Mouse (Mus musculus): ENCODE measurements at regions not wholly inside any gene's neighbourhood (a gene's known extent, or its start where the extent isn't known, plus 50 kb on each side); places are given as distances from the start of the nearest gene placed in this dataset.

GRCm38 (mm10) chr19:32965488-32965887, 208.2 kb downstream of the Pten start:
- TF ChIP-seq POLR2A (IDR thresholded peaks at IDR 0.05; ENCODE audit: borderline replicate concordance, control insufficient read depth, low read depth, low read length) (no peak), CTCF (IDR thresholded peaks at IDR 0.05; ENCODE audit: control insufficient read depth, insufficient read depth, low read length) (no peak)
- Histone ChIP-seq H3K4me3 (replicated peaks; ENCODE audit: control insufficient read depth, low read depth, low read length) (no peak overlapping the region), H3K27ac (ENCODE audit: control insufficient read depth, insufficient read depth, low read depth, low read length, poor library complexity) (no peak overlapping the region), H3K4me1 (ENCODE audit: control insufficient read depth, insufficient read depth, low read length) (peaks cover 4% of the 10 kb centered on the region; the same call in 1 of the 2 replicates)
- WGBS = 73% methylated on average over 2 of the region's 2 CpGs

DNA sequence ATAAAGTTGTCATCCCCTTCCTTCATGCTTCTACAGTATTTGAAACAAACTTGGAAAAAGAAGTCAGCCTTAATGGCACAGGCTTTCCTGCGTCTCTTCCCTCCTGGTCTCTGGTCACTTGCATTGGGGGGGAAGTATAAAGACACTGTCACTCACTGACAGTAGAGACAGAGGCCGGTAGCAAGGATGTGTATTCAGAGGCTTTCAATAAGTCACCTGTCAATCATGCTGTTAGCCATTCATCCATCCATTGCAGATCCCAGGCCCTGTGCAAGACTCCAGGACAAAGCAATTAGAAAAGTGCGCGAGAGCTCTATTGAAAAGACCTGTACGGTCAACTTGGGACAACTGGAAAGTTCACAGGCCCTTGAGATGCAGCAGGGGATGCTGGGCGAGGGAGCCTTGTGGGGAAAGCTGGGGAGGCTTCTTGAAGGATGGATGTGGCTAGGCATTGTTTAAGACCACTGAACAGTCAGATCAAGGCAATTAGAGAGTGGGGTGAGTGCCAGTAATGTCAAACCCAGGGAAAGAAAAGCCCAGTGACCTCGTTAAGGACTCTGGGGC, 212.0 kb downstream of the Pten start:
- TF ChIP-seq POLR2A (IDR thresholded peaks at IDR 0.05; ENCODE audit: borderline replicate concordance, control insufficient read depth, low read depth, low read length) (no peak), CTCF (IDR thresholded peaks at IDR 0.05; ENCODE audit: control insufficient read depth, insufficient read depth, low read length) (no peak)
- Histone ChIP-seq H3K4me3 (replicated peaks; ENCODE audit: control insufficient read depth, low read depth, low read length) (no peak overlapping the region), H3K4me1 (ENCODE audit: control insufficient read depth, insufficient read depth, low read length) (no peaks in the 10 kb centered on the region; the same call in 1 of the 2 replicates), H3K27ac (ENCODE audit: control insufficient read depth, insufficient read depth, low read depth, low read length, poor library complexity) (no peak overlapping the region)
- WGBS = 87% methylated on average over 7 of the region's 7 CpGs

- WGBS = 70% methylated on average over 6 of the region's 6 CpGs
- Histone ChIP-seq H3K4me1 (ENCODE audit: control insufficient read depth, insufficient read depth, low read length) (no peaks in the 10 kb centered on the region), H3K27ac (ENCODE audit: control insufficient read depth, insufficient read depth, low read depth, low read length, poor library complexity) (no peak overlapping the region), H3K4me3 (replicated peaks; ENCODE audit: control insufficient read depth, low read depth, low read length) (no peak overlapping the region)
- no peak for TF ChIP-seq POLR2A (IDR thresholded peaks at IDR 0.05; ENCODE audit: borderline replicate concordance, control insufficient read depth, low read depth, low read length)
- TF ChIP-seq CTCF (IDR thresholded peaks at IDR 0.05; ENCODE audit: control insufficient read depth, insufficient read depth, low read length) = no peak
Observed at GRCm38 (mm10) chr19:32972116-32972515, 214.8 kb downstream of the Pten start.

GRCm38 (mm10) chr19:32973130-32973529, 215.8 kb downstream of the Pten start:
- no peak overlapping the region for H3K27ac ChIP-seq (ENCODE audit: control insufficient read depth, insufficient read depth, low read depth, low read length, poor library complexity)
- TF ChIP-seq POLR2A (IDR thresholded peaks at IDR 0.05; ENCODE audit: borderline replicate concordance, control insufficient read depth, low read depth, low read length) = no peak
- TF ChIP-seq CTCF (IDR thresholded peaks at IDR 0.05; ENCODE audit: control insufficient read depth, insufficient read depth, low read length) = no peak
- 80% methylated on average over 3 of the region's 3 CpGs for WGBS
- H3K4me1 ChIP-seq (ENCODE audit: control insufficient read depth, insufficient read depth, low read length) = no peaks in the 10 kb centered on the region
- H3K4me3 ChIP-seq (replicated peaks; ENCODE audit: control insufficient read depth, low read depth, low read length) = no peak overlapping the region

GRCm38 (mm10) chr19:32974778-32975240, 217.5 kb downstream of the Pten start:
- Histone ChIP-seq H3K4me3 (replicated peaks; ENCODE audit: control insufficient read depth, low read depth, low read length) (no peak overlapping the region), H3K4me1 (ENCODE audit: control insufficient read depth, insufficient read depth, low read length) (no peaks in the 10 kb centered on the region), H3K27ac (ENCODE audit: control insufficient read depth, insufficient read depth, low read depth, low read length, poor library complexity) (no peak overlapping the region)
- 72% methylated on average over 4 of the region's 4 CpGs for WGBS
- TF ChIP-seq CTCF (IDR thresholded peaks at IDR 0.05; ENCODE audit: control insufficient read depth, insufficient read depth, low read length) (no peak), POLR2A (IDR thresholded peaks at IDR 0.05; ENCODE audit: borderline replicate concordance, control insufficient read depth, low read depth, low read length) (no peak)

DNA sequence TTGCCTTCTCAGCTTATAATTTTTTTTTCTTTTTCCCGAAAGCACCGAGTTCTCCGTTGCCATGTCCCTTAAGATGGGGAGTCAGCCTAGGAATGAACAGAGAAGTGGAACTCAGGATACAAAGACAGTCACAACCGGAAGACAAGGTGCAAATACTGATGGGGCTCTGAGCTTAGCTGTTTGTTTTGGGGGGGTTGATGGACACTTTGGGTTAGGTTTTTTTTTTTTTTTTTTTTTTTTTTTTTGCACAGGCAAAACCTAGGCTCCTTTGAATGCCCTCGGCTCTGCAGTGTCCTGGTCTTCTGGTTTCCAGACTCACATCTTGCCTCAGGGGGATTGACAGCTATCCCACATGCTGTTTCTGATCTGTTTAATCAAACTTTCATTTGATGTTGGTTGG, 218.0 kb downstream of the Pten start:
- TF ChIP-seq POLR2A (IDR thresholded peaks at IDR 0.05; ENCODE audit: borderline replicate concordance, control insufficient read depth, low read depth, low read length) (no peak), CTCF (IDR thresholded peaks at IDR 0.05; ENCODE audit: control insufficient read depth, insufficient read depth, low read length) (no peak)
- WGBS = 86% methylated on average over 5 of the region's 5 CpGs
- H3K4me1 ChIP-seq (ENCODE audit: control insufficient read depth, insufficient read depth, low read length) = no peaks in the 10 kb centered on the region
- no peak overlapping the region for H3K4me3 ChIP-seq (replicated peaks; ENCODE audit: control insufficient read depth, low read depth, low read length)
- no peak overlapping the region for H3K27ac ChIP-seq (ENCODE audit: control insufficient read depth, insufficient read depth, low read depth, low read length, poor library complexity)

GRCm38 (mm10) chr19:32976507-32976906, 219.2 kb downstream of the Pten start:
- TF ChIP-seq CTCF (IDR thresholded peaks at IDR 0.05; ENCODE audit: control insufficient read depth, insufficient read depth, low read length) = no peak
- no peak for TF ChIP-seq POLR2A (IDR thresholded peaks at IDR 0.05; ENCODE audit: borderline replicate concordance, control insufficient read depth, low read depth, low read length)
- no peak overlapping the region for H3K4me3 ChIP-seq (replicated peaks; ENCODE audit: control insufficient read depth, low read depth, low read length)
- no peaks in the 10 kb centered on the region for H3K4me1 ChIP-seq (ENCODE audit: control insufficient read depth, insufficient read depth, low read length)
- 84% methylated on average over 7 of the region's 7 CpGs for WGBS
- H3K27ac ChIP-seq (ENCODE audit: control insufficient read depth, insufficient read depth, low read depth, low read length, poor library complexity) = no peak overlapping the region

DNA sequence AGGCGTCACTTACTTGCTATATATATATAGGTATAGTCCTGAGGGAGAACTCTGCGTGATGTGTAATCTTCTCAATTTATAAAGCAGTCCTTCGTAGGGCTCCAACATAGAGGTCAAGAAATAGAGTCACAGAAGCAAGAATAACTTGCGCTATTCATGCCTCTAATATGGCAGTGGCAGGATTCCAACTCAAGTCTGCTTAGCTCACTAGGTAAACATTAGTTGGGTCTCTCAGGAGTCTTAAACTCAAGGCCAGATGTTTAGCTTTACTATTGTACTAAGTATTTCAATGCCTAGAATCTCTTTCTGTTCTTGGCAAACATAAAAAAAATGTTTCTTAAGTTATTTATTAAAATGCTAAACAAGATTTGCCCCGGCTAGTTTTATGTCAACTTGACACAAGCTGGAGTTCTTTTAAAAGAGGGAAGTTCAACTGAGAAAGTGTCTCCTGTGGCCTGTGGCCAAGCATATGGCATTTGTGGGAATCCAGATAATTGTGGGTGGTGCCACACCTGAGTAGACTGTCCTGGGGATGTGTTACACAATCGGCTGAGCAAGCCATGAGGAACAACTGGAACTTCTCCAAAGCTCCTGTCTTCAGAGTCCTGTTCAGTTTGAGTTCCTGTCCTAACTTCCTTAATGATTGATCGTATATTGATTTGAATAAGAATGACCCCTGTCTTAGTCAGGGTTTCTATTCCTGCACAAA, 220.9 kb downstream of the Pten start:
- no peak overlapping the region for H3K4me3 ChIP-seq (replicated peaks; ENCODE audit: control insufficient read depth, low read depth, low read length)
- TF ChIP-seq CTCF (IDR thresholded peaks at IDR 0.05; ENCODE audit: control insufficient read depth, insufficient read depth, low read length) (no peak), POLR2A (IDR thresholded peaks at IDR 0.05; ENCODE audit: borderline replicate concordance, control insufficient read depth, low read depth, low read length) (no peak)
- WGBS = 58% methylated on average over 7 of the region's 7 CpGs

More for the DNA sequence above, 220.9 kb downstream of the Pten start:
- H3K4me1 ChIP-seq (ENCODE audit: control insufficient read depth, insufficient read depth, low read length) = no peaks in the 10 kb centered on the region
- H3K27ac ChIP-seq (ENCODE audit: control insufficient read depth, insufficient read depth, low read depth, low read length, poor library complexity) = no peak overlapping the region

Measured in bone marrow, adult 2 months (tissue).